Mouse (Mus musculus): ENCODE data around the gene Akap1. TPM values are rescaled to one million over a fixed set of nuclear protein-coding genes. Genes with fewer than 3 reads are reported as not detected.

Gene Akap1
- total RNA-seq, 2 experiments from 2014 or later = 85.1 to 86.5 TPM

DNA sequence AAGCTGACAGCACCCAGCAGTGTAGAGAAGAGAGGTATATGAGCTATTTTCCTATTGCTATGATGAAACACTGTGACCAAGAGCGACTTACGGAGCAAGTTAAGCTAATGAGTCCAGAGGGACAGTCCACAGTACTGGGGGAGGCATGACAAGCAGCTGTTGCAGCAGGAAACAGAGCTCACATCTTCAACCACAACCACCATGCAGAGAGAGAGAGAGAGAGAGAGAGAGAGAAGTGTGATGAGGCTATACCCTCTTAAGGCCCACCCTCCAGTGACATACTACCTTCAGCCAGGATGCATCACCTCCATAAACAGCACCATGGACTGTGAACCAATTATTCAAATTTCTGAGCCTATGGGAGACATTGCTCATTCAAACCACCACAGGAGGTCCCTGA, 74.5 kb downstream of the Akap1 start:
- DNase-seq (ENCODE audit: low spot score in 2 of 2) = no peak

DNA sequence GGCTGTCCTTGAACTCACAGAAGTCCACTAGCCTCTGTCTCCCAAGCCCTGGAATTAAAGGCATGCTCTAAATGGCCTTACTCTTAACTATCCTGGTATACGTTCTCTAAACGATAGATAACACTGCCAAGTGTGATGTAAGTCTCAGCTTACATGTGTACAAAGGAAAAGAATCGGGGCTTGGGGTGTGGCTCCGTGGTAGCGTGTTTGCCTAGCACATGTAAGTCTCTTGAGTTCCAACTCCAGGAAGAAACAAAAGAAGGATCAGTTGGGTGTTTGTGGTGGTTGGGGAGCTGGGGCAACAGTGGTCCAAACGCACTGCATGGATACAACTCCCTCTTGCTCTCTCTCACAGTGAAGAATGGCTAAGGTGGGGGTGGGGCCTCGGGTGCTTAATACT, 77.6 kb downstream of the Akap1 start:
- no peak for DNase-seq (ENCODE audit: low spot score in 2 of 2)

DNA sequence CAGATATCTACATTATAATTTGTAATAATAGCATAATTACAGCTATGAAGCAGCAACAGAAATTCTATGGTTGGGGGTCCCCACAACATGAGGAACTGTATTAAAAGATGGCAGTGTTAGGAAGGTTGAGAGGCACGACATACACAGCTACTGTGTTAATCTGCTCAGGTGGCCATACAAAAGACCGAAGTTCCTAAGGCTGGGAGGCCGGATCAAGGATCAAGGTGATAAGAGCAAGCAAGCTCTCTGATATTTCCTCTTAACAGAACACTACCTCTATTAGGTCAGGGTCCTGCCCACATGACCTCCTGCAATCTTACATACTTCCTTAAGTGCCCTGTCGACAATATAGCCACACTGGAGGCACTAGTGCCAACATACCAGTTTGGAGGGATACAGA, 80.9 kb downstream of the Akap1 start:
- no peak for DNase-seq (ENCODE audit: low spot score in 2 of 2)

DNA sequence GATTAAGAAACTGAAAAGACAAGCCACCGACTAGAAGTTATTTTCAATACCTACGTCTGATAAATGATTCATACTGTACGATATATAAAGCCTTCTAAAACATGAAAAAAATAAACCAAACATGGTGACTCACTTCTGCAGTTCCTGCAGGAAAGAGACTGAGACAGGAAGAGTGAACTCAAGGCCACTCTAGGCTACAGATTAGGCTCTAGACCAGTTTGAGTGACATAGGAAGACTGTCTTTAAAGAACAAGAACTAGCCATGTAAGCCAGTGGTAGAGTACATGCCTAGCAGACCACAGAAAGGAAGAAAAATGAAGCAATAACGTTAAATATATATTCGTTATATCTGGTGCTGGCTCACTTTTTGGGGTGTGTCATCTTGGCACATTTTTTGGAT, 81.9 kb downstream of the Akap1 start:
- DNase-seq (ENCODE audit: low spot score in 2 of 2) = no peak

Other genes starting within 250 kb of the Akap1 start
- gene Msi2, start 146.1 kb downstream of the Akap1 start, total RNA-seq (2021) = 100 to 1,000 TPM; 225 to 240 TPM
- gene Scpep1, start 90.9 kb upstream of the Akap1 start, total RNA-seq (2021) = 10 to 100 TPM; 37.2 to 44.1 TPM
- not detected for gene Elobl, start 102.3 kb upstream of the Akap1 start, total RNA-seq (2021)
- 1 to 10 TPM; 8.9 to 10.0 TPM for gene Coil, start 105.7 kb upstream of the Akap1 start, total RNA-seq (2021)
- 10 to 100 TPM; 27.9 to 32.3 TPM for gene Trim25, start 134.8 kb upstream of the Akap1 start, total RNA-seq (2021)
- gene Dgke, start 202.3 kb upstream of the Akap1 start, total RNA-seq (2021) = 1 to 10 TPM; 4.6 to 4.9 TPM
- under 1 TPM in 1 of 2 experiments, not detected in 1; 0.56 TPM for gene Gm525, start 209.3 kb upstream of the Akap1 start, total RNA-seq (2021)